Mouse (Mus musculus) liver, adult (tissue): ENCODE results near the gene Gm20388.

Source experiments
- GATA4 ChIP-seq: IDR thresholded peaks from 2 replicates; pipeline ENCODE4 v1.6.1; 2014; ENCODE audit warnings: mild to moderate bottlenecking, low read length; ENCODE audit not compliant: insufficient replicate concordance

Gm20388 gene

DNA sequence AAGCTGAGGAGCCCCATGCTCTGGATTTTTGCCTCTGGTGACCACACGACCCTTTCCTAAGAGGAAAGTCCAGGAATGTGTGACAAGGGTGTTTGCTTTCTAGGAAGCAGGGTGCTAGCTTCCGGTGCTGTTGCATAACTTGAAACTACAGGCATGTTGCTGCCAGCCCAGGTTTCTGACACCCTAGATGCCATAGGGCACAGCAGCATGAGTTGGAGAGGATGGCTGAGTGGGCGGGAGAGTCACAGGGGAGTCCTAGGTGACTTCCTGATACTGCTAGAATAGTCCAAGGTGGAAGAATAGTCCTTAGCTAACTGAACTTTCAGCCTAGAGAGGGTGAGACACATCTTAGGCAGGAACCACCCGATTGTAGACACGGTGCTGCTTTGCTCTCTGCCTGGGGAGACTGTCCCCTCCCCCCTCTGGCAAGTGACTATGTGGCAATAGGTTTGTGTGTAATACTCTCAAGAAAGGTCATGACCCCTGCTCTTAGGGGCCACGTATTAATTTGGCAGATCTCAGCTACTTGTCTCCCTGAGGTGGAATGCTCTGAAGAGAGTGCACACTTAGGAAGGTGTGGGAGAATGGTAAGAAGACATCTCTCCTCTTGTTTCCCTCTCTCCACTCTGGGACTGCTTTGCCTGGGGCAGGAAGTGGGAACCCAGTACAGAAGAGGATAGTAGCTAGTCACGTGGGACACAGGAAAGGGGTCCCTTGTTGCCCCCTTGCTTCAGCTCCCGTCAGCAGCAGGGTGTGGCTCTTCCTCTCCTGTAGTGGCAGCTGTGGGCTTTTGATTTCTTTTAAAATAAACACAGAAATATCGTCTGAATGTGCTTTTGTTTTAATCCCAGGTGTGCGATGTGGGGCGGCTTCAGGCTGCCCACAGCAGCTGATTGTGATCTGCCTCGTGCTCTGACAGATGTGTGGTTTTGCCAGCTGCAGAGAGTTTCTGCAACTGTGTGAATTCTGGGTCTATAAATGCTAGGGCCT lies 2553.3 kb downstream of the Gm20388 start:
- TF ChIP-seq GATA4 = no peak

DNA sequence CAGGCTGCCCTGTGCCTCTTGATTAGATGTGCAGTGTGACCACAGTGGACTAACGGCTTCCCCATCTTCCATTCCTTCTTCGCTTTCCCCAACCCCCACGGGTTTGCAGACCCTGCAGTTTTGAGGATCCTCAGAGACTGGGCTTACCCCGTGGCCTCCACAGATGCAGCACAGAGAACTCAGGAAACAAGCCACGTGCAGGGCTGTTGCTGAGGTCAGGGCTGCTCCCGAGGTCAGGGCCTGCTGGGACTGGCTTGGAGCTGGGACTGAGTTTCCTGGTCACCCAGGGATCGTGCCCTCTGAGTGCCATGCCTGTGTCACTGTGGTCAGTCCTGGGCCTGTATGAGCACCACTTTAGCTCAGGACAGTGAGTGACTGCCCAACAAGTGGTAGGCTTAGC lies 2554.3 kb downstream of the Gm20388 start:
- no peak for TF ChIP-seq GATA4

- no peak for TF ChIP-seq GATA4
These were observed 2557.2 kb downstream of the Gm20388 start for GRCm38 (mm10) chr8:122467816-122468215.

DNA sequence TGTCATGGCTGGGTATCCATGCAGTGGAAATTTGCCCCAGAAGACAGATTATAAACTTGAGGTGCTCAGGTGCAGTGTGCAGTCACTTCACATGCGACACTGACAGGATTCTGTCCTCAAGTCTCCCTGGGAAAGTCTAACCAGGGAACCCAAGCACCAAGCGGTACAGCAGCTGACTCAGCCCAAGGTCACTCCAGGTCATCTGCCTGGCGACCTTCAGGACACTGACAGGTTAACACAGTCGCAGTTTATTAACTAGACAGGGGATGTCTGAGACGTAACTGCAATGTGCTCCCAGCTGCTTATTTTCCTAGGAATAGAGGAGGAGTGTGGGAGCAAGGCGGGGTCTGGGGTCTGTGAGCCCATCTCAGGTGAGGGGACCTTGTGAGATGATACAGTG lies 2558.8 kb downstream of the Gm20388 start:
- TF ChIP-seq GATA4 = no peak

DNA sequence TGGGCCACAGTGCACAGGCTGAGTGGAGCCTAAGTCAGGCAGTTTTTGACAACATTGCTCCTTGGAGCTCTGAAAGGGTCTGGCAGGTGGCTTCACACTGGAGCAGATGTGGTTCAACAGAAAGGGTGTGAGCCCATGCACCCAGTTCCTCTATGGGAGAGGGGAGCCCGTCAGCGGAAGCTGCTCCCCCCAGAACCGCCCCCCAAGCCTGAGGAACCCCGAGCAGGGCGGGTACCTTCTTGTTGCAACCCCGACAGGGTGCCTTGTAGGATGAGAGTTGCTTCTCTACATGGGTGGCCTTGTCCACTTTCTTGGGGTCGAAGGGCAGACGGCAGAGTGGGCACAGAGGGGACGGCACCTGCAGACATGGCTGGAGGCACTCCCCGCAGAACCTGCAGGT lies 2559.3 kb downstream of the Gm20388 start:
- TF ChIP-seq GATA4 = no peak

DNA sequence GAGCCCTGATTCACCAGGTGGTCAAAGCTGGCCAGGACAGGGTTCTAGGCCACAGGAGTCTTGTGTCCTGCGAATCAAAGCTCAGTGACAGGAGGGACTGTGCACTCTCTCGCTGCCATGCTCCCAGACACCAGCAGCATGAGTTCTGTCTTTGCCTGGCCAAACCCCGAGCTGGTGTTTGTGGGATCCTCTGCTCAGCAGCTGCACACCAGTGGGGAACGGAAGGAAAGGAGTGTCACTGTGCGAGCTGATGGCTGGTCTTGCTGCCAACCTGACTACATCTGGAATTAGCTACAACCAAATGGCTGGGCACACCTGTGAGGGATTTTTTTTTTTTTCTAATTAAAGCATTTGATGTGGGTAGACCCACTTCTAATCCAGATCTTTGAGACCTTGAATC lies 2560.1 kb downstream of the Gm20388 start:
- TF ChIP-seq GATA4 = no peak

GRCm38 (mm10) chr8:122473911-122474421 lies 2563.3 kb downstream of the Gm20388 start:
- no peak for TF ChIP-seq GATA4

DNA sequence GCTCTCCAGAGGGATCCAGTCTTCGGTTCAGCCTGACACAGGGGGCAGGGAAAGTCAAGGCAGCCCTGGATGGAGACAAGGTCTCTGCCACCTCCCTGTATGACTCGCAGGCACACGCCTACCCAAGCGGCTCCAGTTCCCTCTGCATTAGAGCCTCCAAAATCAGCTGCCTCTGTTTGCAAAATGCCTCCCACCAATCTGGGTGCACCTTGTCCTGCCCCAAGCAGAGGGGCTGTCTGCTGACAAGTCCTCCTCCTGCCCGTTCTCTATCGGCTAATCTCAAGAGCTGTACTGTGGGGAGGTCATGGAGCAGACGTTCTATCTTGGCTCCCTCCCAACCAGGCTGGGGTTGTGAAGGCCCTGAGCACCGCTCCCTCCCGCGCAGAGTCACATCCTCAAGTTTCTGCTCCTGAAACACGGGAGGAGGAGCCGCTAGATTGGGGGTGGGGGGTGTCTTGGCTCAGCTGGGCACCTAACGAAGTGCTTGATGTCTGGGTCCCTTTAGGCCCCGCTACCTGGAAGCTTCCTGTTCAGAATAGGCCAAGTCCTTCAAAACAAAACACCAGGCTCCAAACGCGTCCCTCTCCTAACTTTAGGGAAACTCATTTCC lies 2564.4 kb downstream of the Gm20388 start:
- TF ChIP-seq GATA4 = no peak

- TF ChIP-seq GATA4 = peak; percentile 18; the same call in 1 of the 2 replicates
These were observed 2565.1 kb downstream of the Gm20388 start, which contains the start of the genes Rnf166 and Ctu2 for GRCm38 (mm10) chr8:122475580-122476320. Gene Rnf166 (minus strand): TSS chr8:122476064. Gene Ctu2 (plus strand): TSS chr8:122476143.

- no peak for TF ChIP-seq GATA4
These were observed 2571.8 kb downstream of the Gm20388 start for GRCm38 (mm10) chr8:122482448-122482847.

DNA sequence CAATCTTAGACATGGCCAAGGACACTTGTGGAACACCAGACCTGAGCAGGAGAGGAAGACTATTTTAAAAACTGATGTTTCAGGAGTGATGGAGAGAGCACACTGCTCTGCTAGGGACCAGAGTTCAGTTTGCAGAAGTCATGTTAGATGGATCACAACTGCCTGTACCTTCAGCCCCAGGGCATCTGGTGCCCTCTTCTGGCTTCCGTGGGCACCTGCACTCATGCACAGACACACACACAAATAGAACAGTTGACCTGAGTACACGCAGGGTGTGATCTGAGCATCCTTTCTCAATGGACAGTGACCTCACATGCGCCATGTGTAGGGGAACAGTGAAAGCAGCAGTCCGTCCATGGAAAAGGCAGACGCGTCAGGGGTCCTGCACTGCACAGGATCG lies 2573.2 kb downstream of the Gm20388 start:
- no peak for TF ChIP-seq GATA4

GRCm38 (mm10) chr8:122484831-122485230 lies 2574.2 kb downstream of the Gm20388 start:
- TF ChIP-seq GATA4 = no peak

DNA sequence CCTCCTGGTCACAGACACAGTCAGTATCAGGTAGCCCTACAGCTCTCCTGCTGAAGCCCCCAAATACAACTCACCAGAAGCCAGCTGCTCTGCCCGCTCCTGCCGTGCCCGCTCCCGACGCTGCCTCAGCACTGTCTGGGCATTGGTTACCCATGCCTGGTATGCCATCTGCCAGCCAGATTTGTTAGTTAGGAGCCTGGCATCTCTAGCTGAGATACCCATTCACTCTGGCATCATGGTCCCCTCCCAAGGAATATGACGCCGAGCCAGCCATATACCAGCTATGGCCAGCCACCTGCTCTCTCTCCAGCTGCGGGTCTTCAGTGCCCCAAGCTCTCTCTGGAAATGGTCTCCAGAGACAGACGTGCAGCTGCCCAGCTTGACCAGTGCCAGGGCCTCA lies 2577.7 kb downstream of the Gm20388 start:
- no peak for TF ChIP-seq GATA4

DNA sequence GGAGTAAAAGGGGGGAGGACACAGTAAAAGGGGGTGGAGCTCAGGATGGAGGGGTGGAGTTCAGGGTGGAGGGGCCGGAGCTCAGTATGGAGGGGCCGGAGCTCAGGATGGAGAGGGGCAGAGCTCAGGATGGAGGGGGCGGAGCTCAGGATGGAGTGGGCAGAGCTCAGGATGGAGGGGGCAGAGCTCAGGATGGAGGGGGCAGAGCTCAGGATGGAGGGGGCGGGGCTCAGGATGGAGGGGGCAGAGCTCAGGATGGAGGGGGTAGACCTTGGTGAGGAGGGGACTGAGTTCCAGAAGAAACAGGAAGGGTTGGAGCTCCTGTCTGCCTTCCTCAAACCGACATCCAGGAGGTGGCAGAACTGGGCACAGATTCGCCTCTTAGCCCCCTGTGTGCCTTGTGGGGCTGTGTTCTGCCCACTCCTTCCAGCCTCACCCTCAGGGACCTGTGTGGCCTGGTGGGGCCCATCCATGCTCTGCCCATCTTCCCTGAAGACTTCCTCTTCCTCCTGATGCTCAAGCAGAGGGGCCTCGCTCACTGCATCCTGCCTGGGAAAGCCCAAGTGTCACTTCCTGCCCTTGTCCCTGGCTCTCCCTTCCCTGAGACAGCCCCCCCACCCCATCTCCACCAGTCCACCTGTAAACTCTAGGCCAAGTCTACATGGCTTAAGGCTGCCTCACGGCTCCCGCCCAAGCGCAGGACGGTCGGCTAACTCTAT lies 2586.5 kb downstream of the Gm20388 start:
- no peak for TF ChIP-seq GATA4

- TF ChIP-seq GATA4 = no peak
These were observed 2587.3 kb downstream of the Gm20388 start for GRCm38 (mm10) chr8:122497912-122498311.
